Mouse (Mus musculus) cerebral cortex, adult 2 months (tissue): ENCODE data around the gene Ttc9.

Experiments used
- WGBS: fragments of 180-500 bp; shearing (Covaris S2); methylation state at CpG from one replicate; pipeline ENCODE4 v1.1.7; 2018; 5-methylcytosine and 5-hydroxymethylcytosine counted together

Gene Ttc9

GRCm38 (mm10) chr12:81630915-81631660, at the start of gene Ttc9:
Ttc9 (plus strand) TSS chr12:81631249.
- WGBS = under 1% methylated on average over 81 of the region's 82 CpGs

- WGBS = 2% methylated on average over 36 of the region's 36 CpGs
These were observed 36.0 kb upstream of the Ttc9 start, which contains the start of gene Med6 for GRCm38 (mm10) chr12:81594902-81595671. Med6 (minus strand) TSS chr12:81595008.

- 81% methylated on average over 8 of the region's 8 CpGs for WGBS
These were observed 34.3 kb upstream of the Ttc9 start for GRCm38 (mm10) chr12:81596547-81597262.

GRCm38 (mm10) chr12:81604995-81605784, 25.9 kb upstream of the Ttc9 start:
- 60% methylated on average over 5 of the region's 5 CpGs for WGBS

- 61% methylated on average over 6 of the region's 6 CpGs for WGBS
These were observed 15.2 kb upstream of the Ttc9 start for GRCm38 (mm10) chr12:81615807-81616206.

GRCm38 (mm10) chr12:81616980-81617379, 14.1 kb upstream of the Ttc9 start:
- WGBS = 49% methylated on average over 7 of the region's 7 CpGs

- 9% methylated on average over 5 of the region's 5 CpGs for WGBS
These were observed 11.7 kb upstream of the Ttc9 start for GRCm38 (mm10) chr12:81619302-81619701.

- 90% methylated on average over 4 of the region's 4 CpGs for WGBS
These were observed 7.7 kb upstream of the Ttc9 start for GRCm38 (mm10) chr12:81623377-81623776.

GRCm38 (mm10) chr12:81626226-81626861, 4.7 kb upstream of the Ttc9 start:
- 51% methylated on average over 12 of the region's 12 CpGs for WGBS

GRCm38 (mm10) chr12:81627426-81627825, 3.6 kb upstream of the Ttc9 start:
- 85% methylated on average over 6 of the region's 6 CpGs for WGBS

GRCm38 (mm10) chr12:81628091-81628490, 3.0 kb upstream of the Ttc9 start:
- WGBS = 89% methylated on average over 4 of the region's 4 CpGs

GRCm38 (mm10) chr12:81630520-81630914, 532 bp upstream of the Ttc9 start:
- 2% methylated on average over 16 of the region's 16 CpGs for WGBS

- 1% methylated on average over 31 of the region's 31 CpGs for WGBS
These were observed 782 bp downstream of the Ttc9 start for GRCm38 (mm10) chr12:81631661-81632401.

GRCm38 (mm10) chr12:81633246-81633645, 2.2 kb downstream of the Ttc9 start:
- WGBS = 89% methylated on average over 2 of the region's 2 CpGs

GRCm38 (mm10) chr12:81640656-81641055, 9.6 kb downstream of the Ttc9 start:
- WGBS = 71% methylated on average over 5 of the region's 5 CpGs

GRCm38 (mm10) chr12:81642361-81643082, 11.5 kb downstream of the Ttc9 start:
- WGBS = 50% methylated on average over 11 of the region's 11 CpGs

- 62% methylated on average over 6 of the region's 6 CpGs for WGBS
These were observed 15.8 kb downstream of the Ttc9 start for GRCm38 (mm10) chr12:81646811-81647210.

- 44% methylated on average over 8 of the region's 8 CpGs for WGBS
These were observed 22.3 kb downstream of the Ttc9 start for GRCm38 (mm10) chr12:81653344-81653743.

- WGBS = 72% methylated on average over 1 of the region's 1 CpGs
These were observed 26.3 kb downstream of the Ttc9 start for GRCm38 (mm10) chr12:81657321-81657720.

- 84% methylated on average over 7 of the region's 7 CpGs for WGBS
These were observed 27.0 kb downstream of the Ttc9 start for GRCm38 (mm10) chr12:81658086-81658485.
